Comparison of ENCODE assay signal across 26 mouse cellular contexts in the genomic region with DNA sequence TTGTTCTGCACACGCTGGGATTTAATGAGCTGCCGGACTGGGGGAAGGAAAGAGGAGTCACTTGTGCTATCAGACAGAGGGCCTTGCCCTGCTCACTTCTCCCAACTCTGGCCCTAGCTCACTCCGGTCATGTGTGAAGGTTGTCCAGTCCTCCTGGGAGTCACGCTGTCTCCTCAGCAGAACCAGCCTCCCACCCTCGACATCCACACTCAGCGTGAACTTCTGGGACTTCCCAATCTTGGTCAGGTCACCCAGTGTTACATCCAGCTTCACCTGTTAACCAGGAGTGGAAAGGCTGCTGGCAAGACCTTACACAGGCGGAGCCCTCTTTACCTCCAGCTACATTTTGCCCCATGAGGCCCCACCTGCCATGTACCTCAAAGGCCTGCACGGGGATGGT. TPM values are rescaled to one million over a fixed set of nuclear protein-coding genes. Genes with fewer than 3 reads are reported as not detected.
A peak's percentile ranks its signal among the peaks of the same experiment; 100 is the strongest.
DNase-seq lines count a peak whose midpoint lies in the region; ATAC-seq and TF ChIP-seq lines count a peak whose summit lies in the region.
"Had no signal": no experiment of that assay in that cellular context is flagged by ENCODE, and none has a peak within 500 bp of the region (broad histone marks: within the 10 kb centered on the region; RNA-seq: fewer than 3 reads in every experiment).

No protein-coding gene starts in this region.

- peaks cover 17% of the 10 kb centered on the region; the same call in 1 of the 2 replicates for H3K4me1 ChIP-seq in midbrain, embryonic 11.5 days (ENCODE audit: control insufficient read depth, insufficient read depth, low read length)
- H3K4me1 ChIP-seq in midbrain, embryonic 16.5 days (ENCODE audit: control insufficient read depth, insufficient read depth, low read length) = peaks cover 5% of the 10 kb centered on the region
- peaks cover 4% of the 10 kb centered on the region for H3K4me1 ChIP-seq in ES-Bruce4 (ENCODE audit: control insufficient read depth, insufficient read depth, low read length)

- H3K9me3 ChIP-seq in midbrain, embryonic 11.5 days (ENCODE audit: control insufficient read depth, low read length) = no peaks in the 10 kb centered on the region
- H3K9me3 ChIP-seq in midbrain, embryonic 16.5 days (replicated peaks; ENCODE audit: control insufficient read depth, low read length, poor library complexity, severe bottlenecking) = no peaks in the 10 kb centered on the region
- H3K9me3 ChIP-seq in ES-Bruce4 (replicated peaks; ENCODE audit: control insufficient read depth, insufficient read depth, low read length, poor library complexity, severe bottlenecking) = no peaks in the 10 kb centered on the region
- H3K9me3 ChIP-seq: embryonic facial prominence, embryonic 13.5 days; embryonic facial prominence, embryonic 15.5 days; forebrain, embryonic 10.5 days; forebrain, embryonic 12.5 days; G1E had no signal

- no peak overlapping the region for H3K4me3 ChIP-seq in midbrain, embryonic 11.5 days (ENCODE audit: low read depth, low read length)
- no peak overlapping the region for H3K4me3 ChIP-seq in midbrain, embryonic 16.5 days (ENCODE audit: low read depth, low read length)
- H3K4me3 ChIP-seq in ES-Bruce4 (ENCODE audit: low read depth, low read length) = no peak overlapping the region
- H3K4me3 ChIP-seq in myocyte = no peak overlapping the region
- H3K4me3 ChIP-seq: embryonic facial prominence, embryonic 13.5 days; embryonic facial prominence, embryonic 15.5 days; erythroblast, embryonic 14.5 days; forebrain, embryonic 10.5 days; forebrain, embryonic 12.5 days had no signal

- WGBS in midbrain, embryonic 11.5 days = 92% methylated on average over 8 of the region's 8 CpGs
- 96% methylated on average over 8 of the region's 8 CpGs for WGBS in midbrain, embryonic 16.5 days

- H3K79me2 ChIP-seq in myocyte (ENCODE audit: control insufficient read depth, insufficient read depth) = peaks cover 26% of the 10 kb centered on the region

- no peak overlapping the region for H3K9ac ChIP-seq in midbrain, embryonic 11.5 days (ENCODE audit: low read length)
- H3K9ac ChIP-seq in midbrain, embryonic 16.5 days (ENCODE audit: low read depth, low read length) = no peak overlapping the region
- H3K9ac ChIP-seq in ES-Bruce4 (ENCODE audit: low read depth, poor library complexity, severe bottlenecking) = no peak overlapping the region
- H3K9ac ChIP-seq: embryonic facial prominence, embryonic 13.5 days; embryonic facial prominence, embryonic 15.5 days; forebrain, embryonic 12.5 days had no signal

- TF ChIP-seq CTCF in ES-Bruce4 (IDR thresholded peaks at IDR 0.05; ENCODE audit: low read depth, low read length) = no peak

- H3K36me3 ChIP-seq in midbrain, embryonic 11.5 days (ENCODE audit: control insufficient read depth, insufficient read depth, low read length) = peaks cover 42% of the 10 kb centered on the region
- H3K36me3 ChIP-seq in midbrain, embryonic 16.5 days (ENCODE audit: control insufficient read depth, insufficient read depth, low read length) = 0 out of 2 replicates have a peak, but pooled peaks cover 2% of the 10 kb centered on the region
- H3K36me3 ChIP-seq in ES-Bruce4 (ENCODE audit: control insufficient read depth, insufficient read depth, low read length, poor library complexity, severe bottlenecking) = peaks cover 53% of the 10 kb centered on the region
- peaks cover 62% of the 10 kb centered on the region for H3K36me3 ChIP-seq in myocyte (ENCODE audit: control insufficient read depth, insufficient read depth)

- H3ac ChIP-seq in myocyte (ENCODE audit: control insufficient read depth, insufficient read length) = no peak overlapping the region

- no peak overlapping the region for H3K4me2 ChIP-seq in midbrain, embryonic 11.5 days
- H3K4me2 ChIP-seq in midbrain, embryonic 16.5 days (ENCODE audit: low read length) = no peak overlapping the region
- no peak overlapping the region for H3K4me2 ChIP-seq in myocyte (ENCODE audit: low read depth)
- H3K4me2 ChIP-seq: embryonic facial prominence, embryonic 13.5 days; embryonic facial prominence, embryonic 15.5 days; forebrain, embryonic 12.5 days had no signal

- TF ChIP-seq POLR2A in ES-Bruce4 (IDR thresholded peaks at IDR 0.05; ENCODE audit: insufficient read depth, low read length) (no peak), myocyte (IDR thresholded peaks at IDR 0.05; ENCODE audit: insufficient read length, low read depth) (no peak)

- no peak overlapping the region for H3K27ac ChIP-seq in midbrain, embryonic 11.5 days (ENCODE audit: low read depth, low read length)
- H3K27ac ChIP-seq in midbrain, embryonic 16.5 days (ENCODE audit: low read length) = no peak overlapping the region
- H3K27ac ChIP-seq in ES-Bruce4 (ENCODE audit: insufficient read depth, low read length) = peak overlapping the region; percentile 33
- H3K27ac ChIP-seq: embryonic facial prominence, embryonic 13.5 days; embryonic facial prominence, embryonic 15.5 days; forebrain, embryonic 10.5 days; forebrain, embryonic 12.5 days had no signal

- no peak for ATAC-seq in midbrain, embryonic 11.5 days (ENCODE audit: low FRiP score)
- no peak for ATAC-seq in midbrain, embryonic 16.5 days
- ATAC-seq: activated CD4-positive, CD25-positive, alpha-beta regulatory T cell, adult 4 months; forebrain, embryonic 14.5 days; forebrain, embryonic 16.5 days; Patski had no signal

- DNase-seq in midbrain, embryonic 11.5 days (ENCODE audit: low spot score, missing footprints) = peak; percentile 37
- DNase-seq in embryo, embryonic 9.5 days (ENCODE audit: extremely low spot score) = no peak
- no peak for DNase-seq in urinary bladder, adult 18-20 months (ENCODE audit: low spot score in 2 of 2)
- DNase-seq: adrenal gland, adult 8-10 months; adrenal gland, postnatal 14 days; adrenal gland, postnatal 36 days; cerebellum, adult 11-12 months; cerebellum, adult 2 months; cerebellum, adult 9-10 months; cerebellum, postnatal 10 days; cerebellum, postnatal 25 days had no signal

- no peak for TF ChIP-seq EP300 in ES-Bruce4 (IDR thresholded peaks at IDR 0.05; ENCODE audit: insufficient read depth, low read depth, low read length)

- H3K27me3 ChIP-seq in midbrain, embryonic 11.5 days (ENCODE audit: control insufficient read depth, insufficient read depth, low read length) = no peaks in the 10 kb centered on the region
- H3K27me3 ChIP-seq in midbrain, embryonic 16.5 days (ENCODE audit: control insufficient read depth, insufficient read depth, low read depth, low read length) = no peaks in the 10 kb centered on the region; the same call in 1 of the 2 replicates
- H3K27me3 ChIP-seq in ES-Bruce4 (ENCODE audit: control insufficient read depth, insufficient read depth, low read length, poor library complexity, severe bottlenecking) (no peaks in the 10 kb centered on the region), myocyte (ENCODE audit: control insufficient read depth, insufficient read depth, insufficient read length) (no peaks in the 10 kb centered on the region)
- H3K27me3 ChIP-seq: embryonic facial prominence, embryonic 13.5 days; embryonic facial prominence, embryonic 15.5 days; forebrain, embryonic 12.5 days; Patski had no signal

TF ChIP-seq in myocyte, 11 proteins besides CTCF, POLR2A, EP300 and RAD21:
- TF ChIP-seq SRF (IDR thresholded peaks at IDR 0.05; ENCODE audit: control insufficient read depth, insufficient read length, low read depth) = no peak
- TF ChIP-seq POLR2AphosphoS2 (IDR thresholded peaks at IDR 0.05; ENCODE audit: insufficient read length, low read depth) = peak; percentile 6

RNA-seq across cellular contexts. Expression of gene Inppl1, which starts 6.6 kb away (rescaled TPM):
- 33.9 and 35.5 TPM in 2 replicates for polyA plus RNA-seq in midbrain, embryonic 11.5 days (2014; fragmentation: Nextera tagmentation; extraction: Ambion mirVana)
- 4.2 and 10.2 TPM in 2 replicates for polyA plus RNA-seq in midbrain, embryonic 16.5 days (2015; fragmentation: Nextera tagmentation; extraction: Ambion mirVana)
- 64.0 and 67.9 TPM in 2 replicates for polyA plus RNA-seq in ES-Bruce4 (2011; ENCODE audit: insufficient read depth, insufficient read length, low read depth, missing spikeins)
- polyA plus RNA-seq in myocyte (2012; fragmentation: generic; extraction: Trizol) = 241 TPM

RNA-seq across cellular contexts. Expression of gene Phox2a, which starts 13.3 kb away (rescaled TPM):
- 0.52 and 1.1 TPM in 2 replicates for polyA plus RNA-seq in midbrain, embryonic 11.5 days (2014; fragmentation: Nextera tagmentation; extraction: Ambion mirVana)
- polyA plus RNA-seq in midbrain, embryonic 16.5 days (2015; fragmentation: Nextera tagmentation; extraction: Ambion mirVana) = 0.21 TPM in 1 of 2 replicates, not detected in the other
- polyA plus RNA-seq in ES-Bruce4 (2011; ENCODE audit: insufficient read depth, insufficient read length, low read depth, missing spikeins) (6.5 and 9.6 TPM in 2 replicates), myocyte (2012; fragmentation: generic; extraction: Trizol) (0.02 TPM)
- polyA plus RNA-seq: activated CD4-positive, CD25-positive, alpha-beta regulatory T cell, adult 4 months; cortical plate, adult 2 months; embryonic facial prominence, embryonic 13.5 days; erythroblast, embryonic 14.5 days; forebrain, embryonic 10.5 days; forebrain, embryonic 12.5 days; forebrain, embryonic 14.5 days; forebrain, embryonic 16.5 days; G1E; Patski had no signal

RNA-seq across cellular contexts. Expression of gene Folr2, which starts 25.6 kb away (rescaled TPM):
- polyA plus RNA-seq in midbrain, embryonic 11.5 days (2014; fragmentation: Nextera tagmentation; extraction: Ambion mirVana) = 1.5 and 1.7 TPM in 2 replicates
- 1.0 and 1.1 TPM in 2 replicates for polyA plus RNA-seq in midbrain, embryonic 16.5 days (2015; fragmentation: Nextera tagmentation; extraction: Ambion mirVana)
- polyA plus RNA-seq in ES-Bruce4 (2011; ENCODE audit: insufficient read depth, insufficient read length, low read depth, missing spikeins) (1.2 TPM in 2 replicates), myocyte (2012; fragmentation: generic; extraction: Trizol) (not detected)
- polyA plus RNA-seq: activated CD4-positive, CD25-positive, alpha-beta regulatory T cell, adult 4 months; embryonic facial prominence, embryonic 11.5 days; erythroblast, embryonic 14.5 days; G1E; Patski had no signal

RNA-seq across cellular contexts. Expression of gene Anapc15, which starts 32.1 kb away (rescaled TPM):
- polyA plus RNA-seq in midbrain, embryonic 11.5 days (2014; fragmentation: Nextera tagmentation; extraction: Ambion mirVana) = 80.6 and 87.8 TPM in 2 replicates
- polyA plus RNA-seq in midbrain, embryonic 16.5 days (2015; fragmentation: Nextera tagmentation; extraction: Ambion mirVana) = 71.6 and 79.9 TPM in 2 replicates
- polyA plus RNA-seq in ES-Bruce4 (2011; ENCODE audit: insufficient read depth, insufficient read length, low read depth, missing spikeins) = 70.7 and 96.2 TPM in 2 replicates
- 35.1 TPM for polyA plus RNA-seq in myocyte (2012; fragmentation: generic; extraction: Trizol)

RNA-seq across cellular contexts. Expression of gene Folr1, which starts 39.2 kb away (rescaled TPM):
- polyA plus RNA-seq in midbrain, embryonic 11.5 days (2014; fragmentation: Nextera tagmentation; extraction: Ambion mirVana) = 11.6 and 12.4 TPM in 2 replicates
- polyA plus RNA-seq in midbrain, embryonic 16.5 days (2015; fragmentation: Nextera tagmentation; extraction: Ambion mirVana) = 23.7 and 24.2 TPM in 2 replicates
- 54.6 and 59.8 TPM in 2 replicates for polyA plus RNA-seq in ES-Bruce4 (2011; ENCODE audit: insufficient read depth, insufficient read length, low read depth, missing spikeins)
- 2.2 TPM for polyA plus RNA-seq in myocyte (2012; fragmentation: generic; extraction: Trizol)
- polyA plus RNA-seq: activated CD4-positive, CD25-positive, alpha-beta regulatory T cell, adult 4 months; erythroblast, embryonic 14.5 days; G1E had no signal
